Mouse (Mus musculus) CH12.LX (cell line): ENCODE measurements at regions not wholly inside any gene's neighbourhood (a gene's known extent, or its start where the extent isn't known, plus 50 kb on each side); places are given as distances from the start of the nearest gene placed in this dataset.

ENCODE experiments used
- CHD2 ChIP-seq: IDR thresholded peaks from 2 replicates; pipeline ENCODE4 v1.6.1; 2011; ENCODE audit warnings: low read length, improper control_type of control experiment
- CTCF ChIP-seq, 2 experiments: IDR thresholded peaks in 1 of 2; conservative IDR thresholded peaks in 1 of 2; 2 replicates each; pipeline ENCODE4 v1.5.1; 2011 to 2012; ENCODE audit warnings: low read depth in 2 of 2, low read length in 2 of 2, improper control_type of control experiment in 1 of 2, inconsistent platforms in 1 of 2, mild to moderate bottlenecking in 1 of 2, moderate library complexity in 1 of 2
- TBP ChIP-seq: conservative IDR thresholded peaks from 2 replicates; pipeline ENCODE4 v1.6.1; 2011; ENCODE audit warnings: low read depth, low read length, improper control_type of control experiment

GRCm38 (mm10) chr7:111882991-111883390, 103.2 kb upstream of the Galnt18 start:
- TF ChIP-seq CTCF (conservative IDR thresholded peaks at IDR 0.05 in 1 of 2, IDR thresholded peaks at IDR 0.05 in 1 of 2; ENCODE audit: low read depth in 2 of 2, low read length in 2 of 2) (no peak), CHD2 (no peak), TBP (no peak)
